Mouse (Mus musculus): Measurements from ENCODE around the gene 6430548M08Rik.

GRCm38 (mm10) chr8:120164026-120164425 is 50.1 kb downstream of the 6430548M08Rik start:
- TF ChIP-seq POLR2A (IDR thresholded peaks at IDR 0.05; ENCODE audit: borderline replicate concordance, low read depth, low read length) (no peak), CTCF (IDR thresholded peaks at IDR 0.05; ENCODE audit: low read depth, low read length) (no peak)
